Mouse (Mus musculus): ENCODE results near the gene Eif5. TPM values are rescaled to one million over a fixed set of nuclear protein-coding genes. Genes with fewer than 3 reads are reported as not detected.

Eif5 gene
- total RNA-seq, 1 experiment from 2014 or later, result 432 TPM

Other genes with a start within 250 kb of the Eif5 start
- gene Cdc42bpb, start 160.3 kb upstream of the Eif5 start, total RNA-seq (2017), result 3.1 and 4.8 TPM in 2 replicates
- gene Lbhd2, start 131.2 kb upstream of the Eif5 start, total RNA-seq (2017), result not detected in 2 replicates
- 0.61 TPM in 1 of 2 replicates, not detected in the other for gene Exoc3l4, start 121.0 kb upstream of the Eif5 start, total RNA-seq (2017)
- 347 and 441 TPM in 2 replicates for gene Tnfaip2, start 95.5 kb upstream of the Eif5 start, total RNA-seq (2017)
- gene Gm266, start 52.2 kb upstream of the Eif5 start, total RNA-seq (2017), result not detected in 2 replicates
- gene Mark3, start 36.5 kb downstream of the Eif5 start, total RNA-seq (2017), result 125 and 130 TPM in 2 replicates
- 4.3 and 4.5 TPM in 2 replicates for gene Ckb, start 134.3 kb downstream of the Eif5 start, total RNA-seq (2017)
- gene Trmt61a, start 140.1 kb downstream of the Eif5 start, total RNA-seq (2017), result 2.7 and 3.6 TPM in 2 replicates
- 19.8 and 20.5 TPM in 2 replicates for gene Bag5, start 175.2 kb downstream of the Eif5 start, total RNA-seq (2017)
- 19.5 and 25.1 TPM in 2 replicates for gene Apopt1, start 175.2 kb downstream of the Eif5 start, total RNA-seq (2017)
- gene Klc1, start 220.8 kb downstream of the Eif5 start, total RNA-seq (2017), result 81.2 and 169 TPM in 2 replicates